Mouse (Mus musculus): Measurements from ENCODE around the gene Zfp668. TPM values are rescaled to one million over a fixed set of nuclear protein-coding genes. Genes with fewer than 3 reads are reported as not detected.

The Zfp668 gene
- polyA plus RNA-seq, 1 experiment: 12.1 TPM

DNA sequence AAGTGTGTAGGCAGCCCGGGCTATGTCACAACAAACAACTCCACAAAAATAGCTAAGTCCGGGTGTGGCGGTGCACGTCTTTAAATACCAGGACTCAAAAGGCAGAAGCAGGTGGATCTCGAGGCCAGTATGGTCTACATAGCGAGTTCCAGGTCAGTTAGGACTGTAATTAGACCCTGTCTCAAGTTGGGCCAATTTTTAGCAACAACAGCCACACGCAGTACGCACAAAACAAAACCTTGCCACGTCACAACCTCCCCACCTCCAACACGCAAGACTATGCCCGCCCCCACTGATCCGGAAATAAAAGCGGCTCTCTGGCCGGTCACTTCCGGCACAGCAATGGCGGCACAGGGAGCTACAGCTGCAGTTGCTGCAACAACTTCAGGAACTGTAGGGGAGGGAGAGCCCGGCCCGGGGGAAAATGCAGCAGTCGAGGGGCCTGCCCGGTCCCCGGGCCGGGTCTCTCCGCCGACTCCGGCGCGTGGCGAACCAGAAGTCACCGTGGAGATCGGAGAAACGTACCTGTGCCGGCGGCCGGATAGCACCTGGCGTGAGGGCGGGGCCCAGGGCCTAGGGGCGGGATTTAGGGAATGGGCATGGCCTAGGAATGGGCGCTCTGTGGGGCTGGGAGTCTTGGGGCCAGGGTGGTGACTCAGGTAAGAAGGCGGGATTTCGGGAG, 35.7 kb upstream of the Zfp668 start, which contains the start of gene Kat8:
TSS of gene Kat8 (plus strand) at position 327 of the 682 bp plus-strand sequence.
- no peaks in the 10 kb centered on the region for H3K27me3 ChIP-seq (ENCODE audit: control insufficient read depth, insufficient read depth, insufficient read length)
- TF ChIP-seq CTCF (IDR thresholded peaks at IDR 0.05; ENCODE audit: control insufficient read depth, insufficient read depth, insufficient read length): no peak
- TF ChIP-seq MAX (IDR thresholded peaks at IDR 0.05): no peak
- no peak for TF ChIP-seq USF1 (IDR thresholded peaks at IDR 0.05; ENCODE audit: low read depth)
- no peak for TF ChIP-seq MYOG (IDR thresholded peaks at IDR 0.05; ENCODE audit: control insufficient read depth, extremely low read depth, insufficient read length)
- TF ChIP-seq CEBPB (IDR thresholded peaks at IDR 0.05; ENCODE audit: low read depth): no peak
- no peak for TF ChIP-seq FOSL1 (IDR thresholded peaks at IDR 0.05; ENCODE audit: insufficient read depth, low read length, poor library complexity, severe bottlenecking)
- no peak for TF ChIP-seq MYOD1 (IDR thresholded peaks at IDR 0.05; ENCODE audit: control insufficient read depth, insufficient read length, low read depth)
- peak within 1 kb of the TSS; percentile 73 for H3ac ChIP-seq (ENCODE audit: control insufficient read depth, insufficient read length, low read depth)
- H3K79me2 ChIP-seq (ENCODE audit: control insufficient read depth, insufficient read depth): peaks cover 7% of the 10 kb centered on the region
- peaks cover 21% of the 10 kb centered on the region for H3K36me3 ChIP-seq (ENCODE audit: control insufficient read depth, insufficient read depth)
- peak within 1 kb of the TSS; percentile 61 for H3K4me3 ChIP-seq (ENCODE audit: insufficient read depth, poor library complexity, severe bottlenecking)
- no peaks in the 10 kb centered on the region for H3K79me3 ChIP-seq (ENCODE audit: low read depth)

DNA sequence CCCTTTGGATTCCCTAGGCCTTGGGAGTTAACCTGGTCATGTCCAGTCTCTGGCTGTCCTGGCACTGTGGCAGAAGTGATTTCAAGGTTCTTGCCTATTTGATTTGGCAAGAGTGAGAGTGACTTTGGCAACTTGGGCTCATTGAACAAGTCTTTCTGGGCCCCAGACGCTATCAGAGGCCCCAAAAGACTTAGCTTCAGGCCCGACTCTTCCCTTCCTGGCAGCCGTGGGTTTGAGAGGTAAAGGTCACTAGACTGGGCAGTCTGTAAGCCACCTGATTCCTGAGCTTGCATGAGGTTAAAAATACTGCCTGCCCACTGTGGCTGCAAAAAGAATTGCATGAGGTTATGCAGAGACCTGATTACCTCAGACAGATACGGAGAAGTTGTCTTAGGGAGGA, 32.0 kb upstream of the Zfp668 start:
- Histone ChIP-seq H3K36me3 (ENCODE audit: control insufficient read depth, insufficient read depth) (peaks cover 31% of the 10 kb centered on the region), H3ac (ENCODE audit: control insufficient read depth, insufficient read length, low read depth) (no peak overlapping the region)

DNA sequence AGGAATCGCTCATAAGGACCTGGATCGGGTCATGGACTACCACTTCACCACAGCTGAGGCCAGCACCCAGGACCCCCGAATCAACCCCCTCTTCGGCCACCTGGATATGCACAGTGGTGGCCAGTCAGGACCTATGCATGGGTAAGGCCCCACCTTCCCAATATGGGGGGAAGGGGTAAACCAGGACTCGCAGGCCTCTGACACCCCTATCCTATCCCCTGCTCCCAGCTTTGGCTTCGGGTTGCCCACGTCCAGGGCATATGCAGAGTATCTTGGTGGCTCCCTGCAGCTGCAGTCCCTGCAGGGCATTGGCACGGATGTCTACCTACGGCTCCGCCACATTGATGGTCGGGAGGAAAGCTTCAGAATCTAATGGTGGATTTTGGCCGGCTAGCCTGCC, 31.3 kb upstream of the Zfp668 start:
- Histone ChIP-seq H3K4me3 (ENCODE audit: insufficient read depth, poor library complexity, severe bottlenecking) (no peak overlapping the region), H3ac (ENCODE audit: control insufficient read depth, insufficient read length, low read depth) (no peak overlapping the region), H3K36me3 (ENCODE audit: control insufficient read depth, insufficient read depth) (peaks cover 31% of the 10 kb centered on the region), H3K27me3 (ENCODE audit: control insufficient read depth, insufficient read depth, insufficient read length) (no peaks in the 10 kb centered on the region), H3K79me2 (ENCODE audit: control insufficient read depth, insufficient read depth) (peaks cover 13% of the 10 kb centered on the region), H3K79me3 (ENCODE audit: low read depth) (peaks cover 2% of the 10 kb centered on the region)
- TF ChIP-seq MYOD1 (IDR thresholded peaks at IDR 0.05; ENCODE audit: control insufficient read depth, insufficient read length, low read depth) (no peak), USF1 (IDR thresholded peaks at IDR 0.05; ENCODE audit: low read depth) (no peak), CEBPB (IDR thresholded peaks at IDR 0.05; ENCODE audit: low read depth) (no peak), MAX (IDR thresholded peaks at IDR 0.05) (no peak), MYOG (IDR thresholded peaks at IDR 0.05; ENCODE audit: control insufficient read depth, extremely low read depth, insufficient read length) (no peak), CTCF (IDR thresholded peaks at IDR 0.05; ENCODE audit: control insufficient read depth, insufficient read depth, insufficient read length) (no peak), FOSL1 (IDR thresholded peaks at IDR 0.05; ENCODE audit: insufficient read depth, low read length, poor library complexity, severe bottlenecking) (no peak)

More for the DNA sequence above, 32.0 kb upstream of the Zfp668 start:
- peaks cover 17% of the 10 kb centered on the region for H3K79me2 ChIP-seq (ENCODE audit: control insufficient read depth, insufficient read depth)
- no peaks in the 10 kb centered on the region for H3K27me3 ChIP-seq (ENCODE audit: control insufficient read depth, insufficient read depth, insufficient read length)
- H3K4me3 ChIP-seq (ENCODE audit: insufficient read depth, poor library complexity, severe bottlenecking): no peak overlapping the region
- TF ChIP-seq MYOG (IDR thresholded peaks at IDR 0.05; ENCODE audit: control insufficient read depth, extremely low read depth, insufficient read length): no peak
- no peak for TF ChIP-seq CEBPB (IDR thresholded peaks at IDR 0.05; ENCODE audit: low read depth)
- no peak for TF ChIP-seq USF1 (IDR thresholded peaks at IDR 0.05; ENCODE audit: low read depth)
- no peak for TF ChIP-seq CTCF (IDR thresholded peaks at IDR 0.05; ENCODE audit: control insufficient read depth, insufficient read depth, insufficient read length)
- TF ChIP-seq MAX (IDR thresholded peaks at IDR 0.05): no peak
- TF ChIP-seq FOSL1 (IDR thresholded peaks at IDR 0.05; ENCODE audit: insufficient read depth, low read length, poor library complexity, severe bottlenecking): no peak
- no peak for TF ChIP-seq MYOD1 (IDR thresholded peaks at IDR 0.05; ENCODE audit: control insufficient read depth, insufficient read length, low read depth)
- peaks cover 2% of the 10 kb centered on the region for H3K79me3 ChIP-seq (ENCODE audit: low read depth)

DNA sequence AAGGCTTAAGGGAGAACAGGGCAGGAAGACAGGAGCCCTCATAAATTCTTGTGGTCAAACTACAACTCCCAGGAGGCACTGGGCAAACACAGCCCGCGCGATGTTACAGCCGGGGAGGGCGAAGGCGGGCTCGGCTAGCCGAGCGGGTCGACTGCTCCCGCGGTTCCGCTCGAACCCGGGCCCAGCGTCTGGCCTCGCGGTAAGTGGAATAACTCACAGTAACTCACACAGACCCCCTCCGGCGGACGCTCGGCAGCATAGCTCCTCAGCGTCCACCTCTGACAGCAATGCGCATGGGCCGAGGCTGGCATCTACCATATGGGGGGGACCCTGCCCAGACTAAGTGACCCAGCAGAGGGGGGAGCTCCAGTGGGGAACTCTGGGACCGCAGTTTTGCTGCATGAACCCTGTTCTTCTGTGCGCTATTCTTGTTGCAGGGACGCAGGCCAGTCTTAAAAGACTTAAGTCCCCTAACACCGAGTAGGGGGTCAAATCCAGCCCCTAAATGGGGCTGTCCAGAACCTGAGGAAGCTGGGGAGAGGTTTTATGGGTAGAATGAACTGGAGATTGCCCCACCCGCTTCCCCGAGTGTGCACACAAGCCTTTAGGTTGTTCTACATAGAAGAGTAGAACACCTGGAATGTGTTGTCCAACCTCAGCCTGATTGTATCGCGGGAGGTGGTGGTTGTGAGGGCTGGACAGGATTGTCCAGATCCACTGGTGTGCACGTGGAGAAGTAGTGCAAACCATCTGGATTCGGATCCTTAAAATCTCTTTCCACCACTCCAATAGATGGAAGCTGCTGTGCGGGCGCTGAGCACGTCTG, 27.6 kb upstream of the Zfp668 start, which contains the start of gene Bckdk:
TSS of gene Bckdk (plus strand) at position 112 of the 826 bp plus-strand sequence.
- peak within 1 kb of the TSS; percentile 85 for H3K4me3 ChIP-seq (ENCODE audit: insufficient read depth, poor library complexity, severe bottlenecking)
- H3ac ChIP-seq (ENCODE audit: control insufficient read depth, insufficient read length, low read depth): peak within 1 kb of the TSS; percentile 76
- TF ChIP-seq MYOG (IDR thresholded peaks at IDR 0.05; ENCODE audit: control insufficient read depth, extremely low read depth, insufficient read length): no peak
- TF ChIP-seq MYOD1 (IDR thresholded peaks at IDR 0.05; ENCODE audit: control insufficient read depth, insufficient read length, low read depth): no peak
- peaks cover 7% of the 10 kb centered on the region for H3K27me3 ChIP-seq (ENCODE audit: control insufficient read depth, insufficient read depth, insufficient read length)
- peaks cover 30% of the 10 kb centered on the region for H3K36me3 ChIP-seq (ENCODE audit: control insufficient read depth, insufficient read depth)
- H3K79me2 ChIP-seq (ENCODE audit: control insufficient read depth, insufficient read depth): peaks cover 10% of the 10 kb centered on the region
- peaks cover 2% of the 10 kb centered on the region for H3K79me3 ChIP-seq (ENCODE audit: low read depth)

DNA sequence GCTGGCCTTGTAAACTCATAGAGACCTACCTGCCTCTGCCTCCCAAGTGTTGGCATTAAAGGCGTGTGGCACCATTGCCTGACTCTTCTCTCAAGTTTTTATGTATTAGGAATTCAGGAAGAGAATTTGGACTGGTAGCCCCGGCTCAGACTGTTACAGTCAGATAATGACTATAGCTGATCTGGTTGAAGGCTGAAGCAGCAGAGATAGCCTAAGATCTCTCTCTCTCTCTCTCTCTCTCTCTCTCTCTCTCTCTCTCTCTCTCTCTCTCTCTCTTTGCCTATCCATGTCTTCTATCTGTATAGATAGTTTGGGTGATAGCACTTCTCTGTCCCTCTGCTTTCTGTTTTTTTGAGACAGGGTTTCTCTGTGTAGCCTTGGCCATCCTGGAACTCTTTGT, 25.1 kb upstream of the Zfp668 start:
- Histone ChIP-seq H3K4me3 (ENCODE audit: insufficient read depth, poor library complexity, severe bottlenecking) (no peak overlapping the region), H3ac (ENCODE audit: control insufficient read depth, insufficient read length, low read depth) (no peak overlapping the region), H3K27me3 (ENCODE audit: control insufficient read depth, insufficient read depth, insufficient read length) (peaks cover 9% of the 10 kb centered on the region), H3K36me3 (ENCODE audit: control insufficient read depth, insufficient read depth) (peaks cover 15% of the 10 kb centered on the region), H3K79me3 (ENCODE audit: low read depth) (peaks cover 2% of the 10 kb centered on the region), H3K79me2 (ENCODE audit: control insufficient read depth, insufficient read depth) (peaks cover 10% of the 10 kb centered on the region)
- TF ChIP-seq MAX (IDR thresholded peaks at IDR 0.05) (no peak), CEBPB (IDR thresholded peaks at IDR 0.05; ENCODE audit: low read depth) (no peak), FOSL1 (IDR thresholded peaks at IDR 0.05; ENCODE audit: insufficient read depth, low read length, poor library complexity, severe bottlenecking) (no peak), MYOG (IDR thresholded peaks at IDR 0.05; ENCODE audit: control insufficient read depth, extremely low read depth, insufficient read length) (no peak), CTCF (IDR thresholded peaks at IDR 0.05; ENCODE audit: control insufficient read depth, insufficient read depth, insufficient read length) (no peak), USF1 (IDR thresholded peaks at IDR 0.05; ENCODE audit: low read depth) (no peak), MYOD1 (IDR thresholded peaks at IDR 0.05; ENCODE audit: control insufficient read depth, insufficient read length, low read depth) (no peak)
